Mouse (Mus musculus) CD4-positive, CD25-positive, alpha-beta regulatory T cell, adult 2 months (primary cell): ENCODE results near the gene Capn13.
"Not testable (repeated sequence)": the region's sequence is repeated elsewhere in the genome, so short reads cannot be mapped to it uniquely, and the experiment has no call there.

Experiments
- DNase-seq: peaks from one replicate; pipeline ENCODE4 v3.0.0-alpha.2; 2012; ENCODE audit warnings: low read depth, low spot score

The Capn13 gene

DNA sequence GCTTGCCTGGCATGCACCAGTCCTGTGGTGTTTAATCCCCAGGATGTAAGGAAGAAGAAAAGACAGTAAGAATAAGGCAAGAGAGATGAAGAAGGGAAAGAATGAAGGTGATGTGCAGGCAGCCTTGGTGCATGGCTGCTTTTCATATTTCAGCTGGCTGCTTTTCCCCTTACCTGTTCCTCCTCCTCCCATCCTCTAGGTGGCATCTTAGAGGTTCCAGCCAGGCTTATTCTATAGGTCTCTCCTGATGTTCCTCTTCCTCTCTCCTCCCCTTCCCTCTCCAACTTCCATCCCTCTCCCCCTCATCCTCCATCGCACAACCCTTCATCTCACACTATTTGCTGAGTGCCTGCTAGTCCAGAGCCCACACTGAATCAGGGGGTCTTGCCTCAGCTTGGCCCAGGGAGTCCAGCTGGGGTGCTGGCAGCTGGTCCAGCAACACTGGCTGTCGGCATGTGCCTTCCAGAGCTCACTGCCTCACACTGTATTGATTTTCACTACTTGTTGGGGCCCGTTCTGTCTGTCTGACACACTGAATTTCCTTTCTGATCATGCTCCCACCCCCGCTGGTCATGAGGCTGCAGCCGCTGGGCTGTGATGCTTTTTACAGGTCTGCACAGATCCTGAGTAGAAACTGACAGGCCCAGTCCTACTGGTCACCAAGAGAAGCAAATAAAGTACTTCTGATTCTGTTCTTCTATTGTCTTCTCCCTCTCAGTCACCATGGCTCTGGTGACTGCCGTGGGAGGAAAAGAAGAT, 56.9 kb downstream of the Capn13 start:
- DNase-seq, result no peak

DNA sequence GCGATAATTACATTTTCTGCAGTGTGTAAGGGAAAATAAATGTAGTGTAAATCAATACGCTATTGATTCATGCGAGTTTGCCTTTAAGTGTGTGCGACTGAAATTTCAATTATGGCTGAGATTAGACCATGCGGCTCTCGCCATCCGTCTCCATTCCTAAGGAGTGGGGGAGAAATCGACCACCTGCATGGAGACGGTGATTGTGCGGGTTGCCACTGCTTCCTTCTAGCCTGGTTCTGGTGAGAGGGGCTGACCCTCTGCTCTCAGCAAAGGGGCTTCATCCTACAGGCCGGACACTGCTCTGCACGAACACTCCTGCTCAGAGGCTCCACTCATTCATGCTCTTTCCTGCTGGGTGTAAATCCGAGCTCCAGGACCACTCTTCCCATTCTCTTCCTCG, 58.0 kb downstream of the Capn13 start:
- no peak for DNase-seq

DNA sequence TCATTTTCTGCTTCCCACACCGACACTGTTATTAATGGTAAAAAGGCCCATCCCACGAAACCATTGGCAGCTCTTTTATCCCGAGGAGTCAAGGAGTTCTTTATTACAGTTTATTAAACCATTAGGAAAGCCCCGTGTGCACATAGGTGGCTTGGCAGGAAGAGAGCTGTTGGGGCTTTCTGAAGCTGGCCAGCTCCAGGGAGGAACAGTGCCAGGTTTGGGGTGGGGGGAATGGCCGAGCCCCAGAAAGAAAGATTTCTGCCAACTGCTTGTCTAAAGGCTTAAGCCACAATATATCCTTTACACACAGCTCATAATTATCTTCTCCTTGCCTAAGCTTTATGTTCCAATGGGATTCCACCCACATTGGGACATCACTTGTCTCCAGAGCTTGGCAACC, 71.6 kb downstream of the Capn13 start:
- DNase-seq, result no peak

DNA sequence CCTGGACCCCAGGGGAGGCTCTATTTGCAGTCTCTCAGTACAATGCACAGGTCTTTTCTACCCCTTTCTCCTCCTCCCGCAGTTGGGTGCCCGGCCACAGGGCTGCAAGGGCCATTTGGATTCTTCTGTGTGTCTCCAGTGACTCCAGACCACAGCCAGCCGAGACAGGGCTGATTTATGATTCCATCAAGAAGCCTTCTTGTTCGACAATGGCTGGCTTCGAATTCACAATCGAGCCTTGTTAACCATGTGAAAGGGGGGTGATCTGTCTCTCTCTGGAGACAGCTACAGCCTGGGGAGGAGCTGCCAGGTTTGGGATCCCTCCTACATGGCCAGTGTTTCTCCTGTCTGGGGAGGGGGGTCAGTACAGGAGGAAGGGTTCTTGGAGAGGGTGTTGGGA, 75.4 kb downstream of the Capn13 start:
- no peak for DNase-seq

DNA sequence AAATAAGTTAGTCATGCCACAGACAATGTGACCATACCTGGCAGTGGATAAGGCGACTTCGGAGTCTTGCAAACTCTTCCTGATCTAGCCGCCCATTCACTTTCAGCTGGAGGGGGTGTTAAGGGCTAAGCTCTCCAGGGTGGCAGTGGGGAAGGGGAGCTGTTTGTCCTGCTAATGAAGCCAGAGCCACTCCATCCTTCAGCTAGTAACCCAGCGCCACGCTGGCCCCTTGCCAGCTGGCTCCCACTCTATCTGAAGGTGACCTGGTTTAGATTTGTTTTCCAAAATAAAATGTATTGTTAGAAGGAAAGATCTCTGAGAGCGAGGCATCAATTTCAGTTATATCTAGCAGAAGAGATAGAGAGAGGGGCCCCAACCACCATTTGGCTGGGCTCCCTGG, 75.9 kb downstream of the Capn13 start:
- DNase-seq, result no peak

DNA sequence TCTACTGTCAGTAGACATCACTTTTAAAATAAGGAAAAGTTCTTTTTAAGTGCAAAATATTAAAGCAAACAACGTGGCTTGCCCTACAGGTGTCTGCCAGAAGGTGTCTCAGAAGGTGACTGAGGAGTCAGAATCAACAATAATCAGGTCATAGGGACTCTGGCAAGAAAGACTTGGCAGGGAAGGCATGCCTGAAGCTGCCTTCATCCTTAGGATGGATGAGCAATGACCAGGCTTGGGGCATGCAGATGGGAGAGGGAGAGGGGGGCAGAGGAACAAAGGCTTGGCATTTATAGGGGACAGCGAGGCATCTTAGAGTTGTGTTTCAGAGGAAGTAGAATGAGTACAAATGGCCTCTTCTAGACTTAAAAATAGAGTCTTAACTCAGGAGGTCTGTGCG, 76.7 kb downstream of the Capn13 start:
- DNase-seq, result no peak

DNA sequence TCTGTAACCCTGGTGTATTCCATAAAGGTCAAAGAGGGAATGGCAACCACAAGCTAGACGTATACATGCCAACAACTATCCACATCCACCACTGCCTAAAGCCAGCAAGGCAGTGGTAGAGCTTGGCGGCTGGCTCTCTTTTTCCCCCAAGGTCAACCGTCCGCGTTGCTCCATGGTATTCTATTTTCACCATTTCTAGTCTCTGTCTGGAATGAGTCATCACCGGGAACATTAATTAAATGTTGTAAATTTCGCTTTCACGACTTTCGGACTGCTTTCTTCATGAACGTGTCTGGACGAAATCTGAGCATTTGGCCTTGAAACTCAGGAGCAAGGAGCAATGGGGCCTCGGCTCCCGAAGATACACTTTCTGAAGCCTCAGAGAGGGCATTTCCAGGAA, 85.9 kb downstream of the Capn13 start:
- DNase-seq, result no peak

DNA sequence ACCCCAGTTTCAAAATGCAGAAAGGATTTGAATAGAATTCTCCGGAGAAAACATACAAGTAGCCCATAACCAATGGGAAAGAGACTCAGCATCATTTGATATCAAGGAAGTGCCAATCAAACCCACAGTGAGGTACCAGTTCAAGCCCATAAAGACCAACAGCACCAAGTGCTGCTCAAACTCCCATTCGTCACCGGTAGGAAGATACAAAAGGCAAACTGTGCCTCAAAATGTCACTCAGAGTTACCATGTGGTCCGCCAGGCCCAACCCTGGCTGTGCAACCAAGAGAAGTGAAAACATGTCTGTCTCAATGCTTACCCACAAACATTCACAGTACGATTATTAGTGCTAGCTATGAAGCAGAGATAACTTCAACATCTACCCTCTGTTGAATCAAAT, 89.2 kb downstream of the Capn13 start:
- no peak for DNase-seq

DNA sequence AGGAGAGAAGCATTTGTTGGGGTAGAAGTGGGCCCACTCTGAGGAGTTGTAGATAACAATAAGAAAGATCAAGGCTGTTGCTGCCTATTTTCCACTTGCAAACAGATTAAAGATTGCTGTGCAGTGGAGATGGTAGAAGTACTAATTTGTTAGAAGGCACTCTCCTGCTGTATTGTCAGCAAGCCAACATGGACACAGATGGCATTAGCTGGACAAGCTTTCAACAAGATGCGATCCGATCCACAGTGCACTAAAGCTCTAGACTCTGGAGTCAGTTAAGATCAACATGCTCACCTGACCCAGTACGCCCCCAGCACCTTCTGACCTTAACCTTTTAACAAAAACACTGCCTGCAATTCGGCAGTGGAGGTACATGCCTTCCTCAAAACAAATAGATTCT, 92.0 kb downstream of the Capn13 start:
- no peak for DNase-seq

DNA sequence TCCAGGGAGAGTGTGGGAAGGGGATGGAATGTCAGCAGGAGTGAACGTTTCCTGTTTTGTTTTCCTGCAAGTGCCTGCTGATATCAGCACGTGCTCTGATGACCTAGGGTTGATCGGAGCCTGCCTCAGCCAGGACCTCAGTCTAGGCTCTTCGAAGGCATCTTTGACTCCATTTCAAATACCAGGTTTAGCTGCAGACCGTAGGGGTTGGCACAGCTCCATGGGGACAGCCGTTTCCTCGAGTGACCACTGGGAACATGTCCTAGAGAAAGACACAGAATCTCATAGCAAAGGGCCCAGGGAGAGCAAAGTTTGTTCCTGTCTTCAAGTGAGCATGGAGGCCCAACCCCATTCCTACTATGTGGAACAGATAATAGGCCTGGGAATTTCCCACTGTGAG, 94.0 kb downstream of the Capn13 start:
- DNase-seq, result no peak

DNA sequence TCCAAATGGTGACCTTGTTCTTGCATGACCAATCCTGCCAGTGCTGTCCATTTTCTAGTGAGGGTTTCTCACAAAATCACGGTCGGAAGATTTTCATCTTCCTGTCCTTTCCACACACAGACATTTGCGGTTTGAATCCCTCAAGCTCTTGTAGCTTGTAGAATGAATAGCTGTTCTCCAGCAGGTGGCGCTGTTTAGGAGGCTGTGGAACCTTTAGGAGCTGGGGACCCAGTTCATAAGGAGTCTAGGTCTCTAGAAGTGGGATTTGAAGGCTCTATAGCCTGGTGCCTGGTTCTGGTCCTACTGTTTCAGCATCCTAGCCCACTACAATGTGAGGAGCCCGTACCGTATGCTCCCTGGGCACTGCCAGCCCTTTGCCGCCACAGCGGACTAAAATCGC, 95.0 kb downstream of the Capn13 start:
- peak; percentile 86 for DNase-seq

DNA sequence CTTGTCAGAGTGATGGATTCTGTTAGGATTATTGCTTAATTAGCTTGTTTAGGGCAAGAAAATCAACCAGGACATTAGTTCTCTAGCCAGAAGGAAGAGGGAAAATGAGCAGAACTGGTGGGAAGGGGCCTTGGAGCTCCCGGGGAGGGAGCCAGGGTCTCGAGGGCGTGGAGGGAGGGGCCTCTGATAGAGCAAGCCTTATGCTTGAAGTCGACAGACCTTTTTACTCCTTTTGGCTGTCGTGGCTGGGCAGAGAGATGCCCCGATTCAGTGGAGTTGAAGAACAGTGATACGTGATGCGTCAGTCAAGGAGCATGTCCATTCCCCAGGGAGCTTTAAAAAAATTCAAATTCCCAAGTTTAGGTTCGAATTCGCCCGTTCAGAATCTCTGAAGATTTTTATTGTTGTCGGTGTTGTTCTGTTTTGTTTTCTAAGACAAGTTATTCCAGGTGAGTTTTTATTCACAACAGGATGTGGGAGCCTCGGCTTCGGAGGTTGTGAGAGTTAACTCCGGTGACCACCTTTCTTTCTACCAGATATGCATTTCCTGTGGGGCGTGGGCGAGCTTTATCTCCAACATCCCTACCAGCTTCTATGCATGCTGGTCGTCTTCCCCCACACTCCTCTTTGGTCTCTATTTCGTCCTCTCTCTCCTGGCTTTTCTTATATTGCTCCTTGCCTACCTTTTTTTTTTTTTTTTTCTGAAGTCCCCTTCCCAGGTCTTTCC, 96.4 kb downstream of the Capn13 start:
- peak; percentile 59 for DNase-seq

DNA sequence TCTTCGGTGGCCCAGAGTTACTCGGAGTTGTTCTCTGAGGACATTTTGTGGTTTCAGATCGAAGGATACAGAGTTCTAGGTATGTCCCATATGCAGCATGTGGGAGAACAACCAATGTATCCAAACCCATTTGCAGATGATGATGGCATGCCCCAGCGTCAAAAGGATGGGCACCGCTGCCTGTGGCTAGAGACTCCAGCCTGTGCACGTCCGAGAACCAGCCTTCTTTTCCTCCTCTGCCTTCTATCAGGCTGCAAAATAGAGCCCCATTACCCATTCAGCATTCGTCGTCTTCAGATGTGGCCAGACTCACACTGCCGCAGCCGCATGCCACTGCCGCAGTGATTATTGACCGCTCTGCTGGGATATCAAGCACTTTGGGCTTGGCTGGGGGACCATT, 97.0 kb downstream of the Capn13 start:
- DNase-seq, result peak; percentile 12

DNA sequence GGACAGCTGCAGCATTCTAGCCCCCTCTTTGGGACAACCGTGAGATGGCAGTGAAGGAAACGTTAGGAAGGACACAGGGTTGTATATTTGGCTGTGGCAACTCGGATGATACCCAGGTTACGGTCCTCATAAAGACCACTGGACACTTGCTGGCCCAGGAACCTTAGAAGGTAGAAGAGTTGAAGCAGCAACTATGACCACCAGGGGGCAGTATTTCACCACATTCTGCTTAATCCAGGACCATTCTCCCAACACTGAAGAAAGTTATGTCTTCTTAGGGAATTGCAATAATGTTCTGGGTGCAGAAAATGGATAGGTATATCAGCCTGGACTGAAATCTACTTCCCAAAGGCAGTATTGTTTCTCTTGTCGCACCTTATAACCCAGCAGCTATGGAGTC, 97.4 kb downstream of the Capn13 start:
- DNase-seq, result peak; percentile 83

DNA sequence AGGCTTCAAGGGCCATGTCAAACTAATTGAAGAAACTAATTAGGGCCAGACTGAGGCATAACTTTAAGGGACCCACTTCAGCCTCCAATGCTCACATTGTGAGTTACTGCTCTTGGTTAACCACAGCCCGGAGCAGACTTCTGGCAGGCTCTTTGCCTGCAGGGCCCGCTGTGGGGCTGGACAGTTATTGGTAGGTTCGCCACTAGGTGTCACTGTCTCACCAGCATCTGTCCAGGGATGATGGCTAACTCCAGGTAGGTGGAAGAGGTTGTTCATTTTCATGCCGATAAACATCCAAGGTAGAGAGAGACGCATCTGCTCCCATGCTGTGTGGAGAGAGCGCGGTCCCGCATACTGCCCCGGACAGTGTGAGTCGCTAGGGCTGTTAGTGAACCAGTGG, 98.6 kb downstream of the Capn13 start:
- DNase-seq, result peak; percentile 92

DNA sequence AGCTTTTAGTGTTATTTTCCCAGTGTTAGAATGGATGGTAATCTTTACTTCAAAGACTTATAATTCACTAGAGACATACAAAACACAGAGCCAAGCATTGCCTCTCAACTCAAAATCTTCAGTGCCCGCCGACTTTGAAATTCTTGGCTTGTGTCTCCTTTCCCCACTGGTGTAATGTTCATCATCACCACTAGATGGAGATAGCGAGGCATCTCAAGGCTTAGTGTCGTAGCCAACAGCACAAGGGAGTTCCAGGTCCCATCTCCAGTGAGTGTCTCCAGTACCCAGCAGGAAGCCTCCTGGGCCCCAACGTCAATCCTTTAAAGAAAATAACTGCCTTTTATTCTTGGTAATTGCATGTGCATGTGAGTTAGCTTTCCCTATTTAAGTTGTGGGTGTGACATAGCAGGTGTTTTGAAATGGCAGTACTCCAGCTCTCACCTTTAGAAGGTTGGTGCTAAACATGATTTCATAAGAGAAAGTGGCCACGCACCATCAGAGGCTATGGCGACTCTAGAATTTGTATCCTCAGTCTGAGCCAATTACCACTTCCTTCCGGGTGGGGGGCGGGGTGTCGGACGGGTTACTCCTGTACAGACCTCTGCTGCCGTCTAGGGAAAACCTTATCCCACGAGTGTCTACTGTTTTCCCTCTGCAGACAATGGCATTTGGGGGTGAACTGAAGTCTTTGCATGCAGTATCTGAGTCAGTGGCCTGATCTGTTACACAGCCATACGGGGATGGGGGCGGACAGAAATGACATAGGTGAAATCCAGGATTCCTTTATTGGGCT, 99.2 kb downstream of the Capn13 start:
- peak; percentile 91 for DNase-seq

DNA sequence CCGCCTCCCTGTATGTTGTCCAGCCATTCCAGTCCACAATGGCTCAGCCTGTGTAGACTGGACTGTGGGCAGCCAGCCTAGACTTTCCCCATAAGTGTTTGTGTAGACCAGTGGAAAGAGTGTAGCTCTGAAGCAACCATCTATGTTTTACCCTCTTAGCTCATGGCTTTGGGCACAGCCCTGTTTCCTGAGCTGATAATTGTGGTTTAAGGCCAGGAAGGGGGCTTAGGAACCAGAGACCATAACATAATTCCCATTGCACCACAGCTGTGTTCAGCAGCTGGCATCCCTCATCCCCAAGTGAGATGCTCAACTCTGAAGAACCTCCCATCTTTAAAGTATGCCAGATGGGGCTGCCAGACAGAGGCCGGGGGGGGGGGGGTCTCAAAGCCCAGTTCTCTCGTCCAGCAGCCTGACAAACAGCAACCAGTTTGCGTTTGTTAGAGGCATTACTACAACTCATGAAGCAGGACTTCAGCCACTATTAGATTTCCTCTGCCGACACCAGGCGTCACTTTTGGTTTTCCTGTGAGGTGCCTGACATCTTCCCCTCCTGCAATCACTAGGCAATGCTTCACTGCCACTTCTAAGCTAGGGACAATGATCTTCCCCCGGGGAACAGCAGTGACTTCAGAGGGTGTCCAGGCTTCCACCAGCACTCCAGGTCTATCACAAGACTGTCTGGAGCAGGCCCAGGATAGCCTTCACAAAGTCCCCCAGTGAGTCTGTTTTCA, 100.4 kb downstream of the Capn13 start:
- no peak for DNase-seq

DNA sequence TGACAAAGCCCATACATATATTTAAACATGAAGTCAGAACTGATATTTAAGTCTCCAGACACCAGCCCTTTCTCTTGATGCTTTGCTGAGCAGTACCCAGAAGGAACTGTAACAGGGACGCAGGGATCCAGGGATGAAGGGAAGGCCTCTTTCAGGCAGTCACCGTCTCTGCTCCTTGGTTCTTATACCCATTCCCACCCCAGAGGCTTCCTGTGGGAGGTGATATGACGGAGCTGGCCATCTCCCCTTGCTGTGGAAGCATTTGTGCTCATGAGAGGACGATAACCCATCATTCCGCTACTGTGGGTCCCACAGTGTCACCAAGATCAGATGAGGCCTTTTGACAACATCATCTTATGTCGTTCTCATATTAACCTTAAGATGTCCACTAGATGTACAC, 101.7 kb downstream of the Capn13 start:
- DNase-seq, result no peak

DNA sequence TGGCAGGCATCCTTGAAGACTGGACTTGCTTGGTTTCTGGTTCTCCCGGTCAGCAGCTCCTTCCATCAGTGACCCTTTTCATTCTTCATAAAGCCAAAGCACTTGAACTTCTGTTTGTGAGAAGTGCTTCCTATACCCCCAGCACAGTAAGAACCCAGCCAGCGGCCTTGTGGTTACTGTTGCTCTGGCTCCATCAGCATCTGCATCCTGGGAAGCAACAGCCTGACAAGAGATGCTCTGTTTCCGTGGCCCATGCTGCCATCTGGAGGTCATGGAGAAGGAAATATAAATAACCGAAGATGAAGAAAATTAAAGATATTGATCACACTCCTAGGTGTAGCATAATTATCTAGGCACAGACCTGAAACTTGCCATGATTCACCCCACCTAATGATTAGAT, 103.8 kb downstream of the Capn13 start:
- peak; percentile 82 for DNase-seq

DNA sequence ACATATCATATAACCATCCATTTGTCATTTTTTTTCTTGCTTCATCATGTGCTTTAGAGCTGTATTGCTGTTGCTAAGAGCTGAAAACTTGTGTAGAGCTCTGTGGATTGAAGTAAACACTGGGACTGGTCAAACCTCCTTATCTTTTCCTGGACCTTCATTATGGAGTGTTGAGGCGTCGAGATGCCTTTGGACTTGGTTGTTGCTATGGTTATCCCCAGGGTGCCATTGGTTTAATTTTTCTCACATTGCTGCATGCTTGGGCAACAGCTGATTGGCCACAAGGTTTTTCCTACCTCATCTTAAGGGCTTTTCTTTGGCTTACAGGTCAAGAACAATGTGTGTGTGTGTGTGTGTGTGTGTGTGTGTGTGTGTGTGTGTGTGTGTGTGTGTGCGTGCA, 107.4 kb downstream of the Capn13 start:
- DNase-seq, result no peak

DNA sequence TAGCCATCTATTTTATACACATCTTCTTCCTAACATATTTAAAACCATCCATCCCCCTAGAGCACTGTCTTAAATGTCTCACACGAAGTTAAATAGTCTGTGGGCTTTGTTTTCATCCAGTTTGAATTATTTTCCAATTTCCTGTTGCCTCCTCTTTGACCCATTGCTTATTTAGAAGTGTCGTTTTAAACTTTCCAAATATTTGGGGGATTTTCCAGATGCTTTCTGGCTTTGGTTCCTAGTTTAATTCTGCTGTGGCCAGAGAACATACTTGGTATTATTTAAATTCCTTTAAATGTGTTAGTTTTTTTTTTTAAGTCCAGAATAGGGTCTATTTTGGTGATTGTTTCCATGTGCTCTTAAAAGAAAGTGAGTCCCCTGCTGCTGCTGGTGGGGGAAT, 116.4 kb downstream of the Capn13 start:
- DNase-seq, result no peak

DNA sequence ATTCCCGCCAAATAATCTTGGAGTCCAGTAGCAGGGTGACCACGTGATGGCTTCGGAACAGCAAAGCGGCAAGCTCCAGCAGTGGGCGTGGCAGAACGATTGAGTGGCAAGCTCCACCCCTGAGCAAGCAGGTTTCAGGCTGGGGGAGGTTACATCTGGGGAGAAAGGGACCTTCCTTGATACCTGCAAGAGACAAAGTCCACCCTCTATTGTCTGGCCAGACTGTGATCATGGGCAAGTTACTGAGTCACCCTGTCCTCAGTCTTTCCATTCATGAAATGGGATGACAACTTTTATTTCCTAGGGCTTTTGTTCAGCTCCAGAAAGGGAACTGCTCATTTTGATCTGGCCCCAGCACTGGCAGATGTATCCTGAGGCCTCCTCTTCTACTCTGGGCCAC, 118.0 kb downstream of the Capn13 start:
- not testable (repeated sequence) for DNase-seq
